Mouse (Mus musculus): ENCODE data around the gene Atp2a1.

Gene Atp2a1

GRCm38 (mm10) chr7:126399548-126399947 is 63.4 kb downstream of the Atp2a1 start:
- DNase-seq: peak; percentile 92

GRCm38 (mm10) chr7:126397822-126398221 is 65.1 kb downstream of the Atp2a1 start:
- DNase-seq: no peak

GRCm38 (mm10) chr7:126397221-126397620 is 65.7 kb downstream of the Atp2a1 start:
- DNase-seq: no peak

GRCm38 (mm10) chr7:126396298-126397119 is 66.4 kb downstream of the Atp2a1 start, which contains the start of gene Nfatc2ip:
Nfatc2ip (minus strand) TSS chr7:126396737.
- peak; percentile 94 for DNase-seq

All from kidney, postnatal 10 days (tissue).